Mouse (Mus musculus): Measurements from ENCODE around the gene 1700029H14Rik.

- no peak for TF ChIP-seq POLR2A (IDR thresholded peaks at IDR 0.05; ENCODE audit: insufficient read depth, low read depth, low read length)
- no peak for TF ChIP-seq CTCF (IDR thresholded peaks at IDR 0.05; ENCODE audit: insufficient read depth, low read depth, low read length)
Measured at GRCm38 (mm10) chr8:13540122-13540521, 22.1 kb downstream of the 1700029H14Rik start.
